Mouse (Mus musculus) spleen, adult 2 months (tissue): ENCODE measurements around the gene Casp4. TPM values are rescaled to one million over a fixed set of nuclear protein-coding genes. Genes with fewer than 3 reads are reported as not detected.

Source experiments
- DNase-seq, 2 experiments: peaks; one replicate each; pipeline versions ENCODE4 v3.0.0 to v3.0.0-alpha.2; 2012 to 2021; ENCODE audit warnings: low spot score in 2 of 2, low read depth in 1 of 2
- H3K27ac ChIP-seq: fragments of 200-500 bp; 2 replicates; pipeline ENCODE4 v1.5.1; 2012; ENCODE audit warnings: low read length, inconsistent platforms; ENCODE audit not compliant: insufficient read depth
- H3K27me3 ChIP-seq: fragments of 200-500 bp; 2 replicates; pipeline ENCODE4 v1.6.1; 2012; ENCODE audit warnings: mild to moderate bottlenecking, moderate library complexity, low read length, inconsistent platforms; ENCODE audit not compliant: control insufficient read depth, insufficient read depth
- H3K36me3 ChIP-seq: fragments of 200-500 bp; 2 replicates; pipeline ENCODE4 v1.6.1; 2012; ENCODE audit warnings: mild to moderate bottlenecking, low read length, inconsistent platforms; ENCODE audit not compliant: control insufficient read depth, insufficient read depth
- H3K4me1 ChIP-seq: fragments of 200-500 bp; 2 replicates; pipeline ENCODE4 v1.6.1; 2011; ENCODE audit warnings: inconsistent platforms; ENCODE audit not compliant: control insufficient read depth, insufficient read depth, insufficient read length
- H3K4me3 ChIP-seq: fragments of 200-500 bp; 2 replicates; pipeline ENCODE4 v1.5.1; 2011; ENCODE audit warnings: mild to moderate bottlenecking, inconsistent platforms; ENCODE audit not compliant: insufficient read depth, insufficient read length; ENCODE audit errors: extremely low read depth
- POLR2A ChIP-seq: fragments of 200-500 bp; IDR thresholded peaks from 2 replicates; pipeline ENCODE4 v1.6.1; 2011; ENCODE audit warnings: low read depth, low read length, inconsistent platforms
- polyA plus RNA-seq: library from polyadenylated mRNA; depleted of rRNA; stranded (reverse); fragments of >200 nt; gene quantifications from 2 replicates; pipeline ENCODE4 v1.2.3, GENCODE M21; 2012; rRNA removed

Gene Casp4
- polyA plus RNA-seq, 1 experiment = 4.1 TPM

DNA sequence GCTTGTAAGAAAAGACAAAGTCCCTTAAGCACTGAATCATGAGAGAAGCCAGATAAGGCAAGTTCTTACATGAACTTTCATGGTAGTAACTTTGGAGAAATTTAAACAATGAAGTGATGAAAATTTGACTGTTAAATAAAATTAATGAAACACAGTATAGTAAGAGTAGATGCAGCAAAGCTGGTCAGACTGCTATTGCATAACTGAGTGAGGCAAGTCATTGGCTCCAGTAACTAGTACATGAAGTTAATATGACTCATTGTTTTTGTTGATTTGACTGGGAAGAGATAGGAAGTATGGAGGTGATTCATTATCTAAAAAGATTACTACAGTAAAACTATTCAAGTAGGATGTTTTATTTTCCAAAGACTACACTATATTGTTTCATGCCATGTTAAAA, 48.2 kb downstream of the Casp4 start:
- Histone ChIP-seq H3K4me1 (no peaks in the 10 kb centered on the region), H3K36me3 (no peaks in the 10 kb centered on the region), H3K4me3 (no peak overlapping the region), H3K27me3 (no peaks in the 10 kb centered on the region), H3K27ac (no peak overlapping the region)
- no peak for TF ChIP-seq POLR2A
- DNase-seq = no peak

Other genes starting within 250 kb of the Casp4 start
- 0.94 and 1.1 TPM in 2 replicates for gene Casp1, start 10.3 kb upstream of the Casp4 start, polyA plus RNA-seq
- 0.33 and 0.35 TPM in 2 replicates for gene Casp12, start 36.6 kb downstream of the Casp4 start, polyA plus RNA-seq